Mouse (Mus musculus) spleen, adult 2 months (tissue): Measurements from ENCODE around the gene Gm17018. TPM values are rescaled to one million over a fixed set of nuclear protein-coding genes. Genes with fewer than 3 reads are reported as not detected.

ENCODE experiments used
- DNase-seq, 2 experiments: peaks; one replicate each; pipeline versions ENCODE4 v3.0.0 to v3.0.0-alpha.2; 2012 to 2021; ENCODE audit warnings: low spot score in 2 of 2, low read depth in 1 of 2
- H3K27ac ChIP-seq: fragments of 200-500 bp; 2 replicates; pipeline ENCODE4 v1.5.1; 2012; ENCODE audit warnings: low read length, inconsistent platforms; ENCODE audit not compliant: insufficient read depth
- H3K27me3 ChIP-seq: fragments of 200-500 bp; 2 replicates; pipeline ENCODE4 v1.6.1; 2012; ENCODE audit warnings: mild to moderate bottlenecking, moderate library complexity, low read length, inconsistent platforms; ENCODE audit not compliant: control insufficient read depth, insufficient read depth
- H3K36me3 ChIP-seq: fragments of 200-500 bp; 2 replicates; pipeline ENCODE4 v1.6.1; 2012; ENCODE audit warnings: mild to moderate bottlenecking, low read length, inconsistent platforms; ENCODE audit not compliant: control insufficient read depth, insufficient read depth
- H3K4me1 ChIP-seq: fragments of 200-500 bp; 2 replicates; pipeline ENCODE4 v1.6.1; 2011; ENCODE audit warnings: inconsistent platforms; ENCODE audit not compliant: control insufficient read depth, insufficient read depth, insufficient read length
- H3K4me3 ChIP-seq: fragments of 200-500 bp; 2 replicates; pipeline ENCODE4 v1.5.1; 2011; ENCODE audit warnings: mild to moderate bottlenecking, inconsistent platforms; ENCODE audit not compliant: insufficient read depth, insufficient read length; ENCODE audit errors: extremely low read depth
- CTCF ChIP-seq: fragments of 200-500 bp; IDR thresholded peaks from 2 replicates; pipeline ENCODE4 v1.5.1; 2011; ENCODE audit warnings: mild to moderate bottlenecking, inconsistent platforms; ENCODE audit not compliant: insufficient read depth, insufficient read length, insufficient replicate concordance; ENCODE audit errors: extremely low read depth
- POLR2A ChIP-seq: fragments of 200-500 bp; IDR thresholded peaks from 2 replicates; pipeline ENCODE4 v1.6.1; 2011; ENCODE audit warnings: low read depth, low read length, inconsistent platforms
- WGBS: fragments of 180-500 bp; shearing (Covaris S2); methylation state at CpG from one replicate; pipeline ENCODE4 v1.1.7; 2018; 5-methylcytosine and 5-hydroxymethylcytosine counted together
- polyA plus RNA-seq: library from polyadenylated mRNA; depleted of rRNA; stranded (reverse); fragments of >200 nt; gene quantifications from 2 replicates; pipeline ENCODE4 v1.2.3, GENCODE M21; 2012; rRNA removed

Gm17018 gene
- polyA plus RNA-seq = 2.3 and 5.5 TPM in 2 replicates

DNA sequence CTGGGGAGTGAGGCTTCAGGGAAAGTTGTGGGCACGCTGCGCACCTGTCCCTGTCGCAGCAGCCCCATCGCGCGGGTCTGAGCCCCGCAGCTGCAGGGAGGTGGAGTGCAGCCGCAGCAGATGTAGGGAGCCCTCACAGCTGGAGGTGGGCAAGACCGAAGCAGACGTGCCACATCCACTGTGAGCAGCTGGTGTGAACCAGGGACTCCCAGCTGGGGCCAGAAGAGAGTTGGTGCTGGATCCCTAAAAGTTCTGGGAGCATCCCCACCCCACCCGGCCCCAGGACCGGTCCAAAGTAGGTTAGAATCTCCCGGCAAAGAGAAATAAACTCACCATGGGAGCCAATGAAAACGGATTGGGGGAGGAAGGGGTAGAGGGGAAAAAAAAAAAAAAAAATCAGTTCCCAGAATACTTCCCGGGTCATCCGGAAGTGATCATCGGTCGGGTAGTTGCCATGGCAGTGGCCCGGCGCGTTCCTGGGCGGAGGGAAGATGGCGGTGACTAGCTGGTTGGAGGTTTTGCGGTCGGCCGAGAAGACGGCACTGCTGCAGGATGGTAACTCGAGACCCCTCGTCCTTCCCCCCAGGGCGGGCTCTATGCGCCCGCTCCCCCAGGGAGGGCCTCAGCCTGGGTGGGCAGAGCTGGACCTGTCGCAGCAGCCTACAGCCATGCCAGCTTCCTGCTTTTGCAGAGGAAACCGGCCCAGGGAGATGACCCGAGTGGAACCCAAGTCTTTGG is at the start of gene Gm17018, which contains the start of gene Poll:
Gm17018 (plus strand) TSS at position 463 of the 738 bp plus-strand sequence.
Poll (minus strand) TSS at position 379 of the 738 bp plus-strand sequence.
- DNase-seq = peak; percentile 55 to 79
- peaks cover 6% of the 10 kb centered on the region; the same call in 1 of the 2 replicates for H3K36me3 ChIP-seq
- peaks cover 9% of the 10 kb centered on the region; the same call in 1 of the 2 replicates for H3K4me1 ChIP-seq
- no peaks in the 10 kb centered on the region for H3K27me3 ChIP-seq
- peak within 1 kb of the TSS; percentile 98 for H3K4me3 ChIP-seq
- peak within 1 kb of the TSS; percentile 56 for H3K27ac ChIP-seq
- under 1% methylated on average over 35 of the region's 35 CpGs for WGBS
- TF ChIP-seq CTCF (no peak), POLR2A (no peak)

DNA sequence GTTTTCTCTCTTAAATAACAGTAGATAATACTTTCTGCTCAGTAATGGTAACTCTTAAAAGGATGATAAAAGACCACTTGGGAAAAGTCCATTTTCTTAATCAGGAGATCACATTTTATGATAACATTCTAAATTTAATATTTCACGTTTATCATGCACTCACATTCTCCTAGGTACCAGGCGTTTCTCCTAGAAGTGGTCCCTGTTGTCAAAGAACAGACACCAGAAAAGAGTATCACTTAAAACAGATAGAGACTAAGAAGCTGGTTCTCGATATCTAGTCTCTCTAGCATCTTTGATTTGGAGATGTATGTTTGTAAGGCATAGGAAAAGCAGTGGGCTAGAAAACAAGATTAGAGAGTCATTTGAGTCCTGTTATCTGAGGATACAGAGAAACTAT is 49.7 kb upstream of the Gm17018 start:
- DNase-seq = no peak
- Histone ChIP-seq H3K4me3 (no peak overlapping the region), H3K27ac (no peak overlapping the region), H3K36me3 (peaks cover 17% of the 10 kb centered on the region), H3K4me1 (no peaks in the 10 kb centered on the region), H3K27me3 (no peaks in the 10 kb centered on the region)
- TF ChIP-seq POLR2A (no peak), CTCF (no peak)
- WGBS = 81% methylated on average over 3 of the region's 3 CpGs

DNA sequence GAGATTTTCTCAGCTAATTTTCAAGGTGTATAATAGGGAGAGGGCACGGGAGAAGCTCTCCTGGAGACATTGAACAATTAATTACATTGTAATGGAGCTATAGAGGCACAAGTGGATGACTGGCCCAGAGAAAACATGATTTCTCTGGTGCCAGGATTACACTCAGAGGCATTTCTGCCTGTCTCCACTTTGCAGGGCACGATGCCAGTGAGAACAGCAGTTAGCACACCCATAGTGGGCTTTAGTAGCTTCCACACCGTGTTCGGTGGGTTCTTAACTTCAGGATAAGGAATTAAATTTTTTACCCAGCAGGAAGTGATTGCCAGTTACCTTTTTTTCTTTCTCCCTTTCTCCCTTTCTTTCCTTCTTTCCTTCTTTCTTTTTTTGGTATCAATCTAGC is 49.0 kb upstream of the Gm17018 start:
- DNase-seq = no peak
- Histone ChIP-seq H3K4me1 (no peaks in the 10 kb centered on the region), H3K4me3 (no peak overlapping the region), H3K27ac (no peak overlapping the region), H3K27me3 (no peaks in the 10 kb centered on the region), H3K36me3 (peaks cover 21% of the 10 kb centered on the region)
- no peak for TF ChIP-seq POLR2A
- 87% methylated on average over 4 of the region's 4 CpGs for WGBS

- WGBS = 96% methylated on average over 2 of the region's 2 CpGs
- H3K36me3 ChIP-seq = peaks cover 42% of the 10 kb centered on the region
- no peaks in the 10 kb centered on the region for H3K4me1 ChIP-seq
- no peak overlapping the region for H3K27ac ChIP-seq
- H3K4me3 ChIP-seq = no peak overlapping the region
- no peaks in the 10 kb centered on the region for H3K27me3 ChIP-seq
- TF ChIP-seq POLR2A (no peak), CTCF (no peak)
- DNase-seq = no peak
Observed at GRCm38 (mm10) chr19:45515341-45515740, 45.1 kb upstream of the Gm17018 start.

GRCm38 (mm10) chr19:45516264-45516663 is 44.2 kb upstream of the Gm17018 start:
- no peak for TF ChIP-seq POLR2A
- TF ChIP-seq CTCF = no peak

GRCm38 (mm10) chr19:45527382-45527781 is 33.0 kb upstream of the Gm17018 start:
- H3K4me3 ChIP-seq = no peak overlapping the region
- peaks cover 11% of the 10 kb centered on the region; the same call in 1 of the 2 replicates for H3K4me1 ChIP-seq
- 54% methylated on average over 7 of the region's 7 CpGs for WGBS
- no peak for DNase-seq
- no peak overlapping the region for H3K27ac ChIP-seq
- no peak for TF ChIP-seq POLR2A
- no peak for TF ChIP-seq CTCF
- H3K36me3 ChIP-seq = no peaks in the 10 kb centered on the region
- no peaks in the 10 kb centered on the region for H3K27me3 ChIP-seq

More at GRCm38 (mm10) chr19:45516264-45516663, 44.2 kb upstream of the Gm17018 start:
- DNase-seq = no peak
- WGBS = 93% methylated on average over 12 of the region's 12 CpGs
- Histone ChIP-seq H3K4me3 (no peak overlapping the region), H3K36me3 (peaks cover 44% of the 10 kb centered on the region), H3K4me1 (no peaks in the 10 kb centered on the region), H3K27ac (no peak overlapping the region), H3K27me3 (no peaks in the 10 kb centered on the region)
